Mouse (Mus musculus): ENCODE results near the gene Acly. TPM values are rescaled to one million over a fixed set of nuclear protein-coding genes. Genes with fewer than 3 reads are reported as not detected.

Acly gene
- polyA plus RNA-seq, 2 experiments: 118 to 159 TPM

DNA sequence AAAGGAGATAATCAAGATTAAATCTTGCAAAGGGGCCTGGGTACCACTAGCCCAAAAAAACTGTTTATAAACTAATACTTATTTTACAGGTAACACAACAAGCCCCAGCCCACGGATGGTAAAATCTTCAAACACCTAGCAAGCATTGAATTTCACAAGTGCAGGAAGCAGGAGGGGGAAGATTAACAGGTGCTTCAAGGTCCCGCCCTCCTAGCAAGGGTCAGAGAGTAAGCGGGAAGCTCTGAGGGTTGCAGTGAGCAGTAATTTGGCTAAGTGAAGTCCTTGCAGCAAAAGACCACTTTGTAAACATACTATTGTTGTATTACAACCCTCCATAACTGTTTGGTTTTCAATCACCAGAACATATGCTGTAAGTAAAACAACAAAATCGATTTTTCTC is 70.6 kb downstream of the Acly start:
- Histone ChIP-seq H3K36me3 (ENCODE audit: control insufficient read depth, insufficient read depth, low read length) (peaks cover 29% of the 10 kb centered on the region), H3K4me1 (ENCODE audit: control insufficient read depth, insufficient read depth, low read length) (no peaks in the 10 kb centered on the region), H3K4me3 (replicated peaks; ENCODE audit: low read length) (no peak overlapping the region), H3K4me2 (replicated peaks; ENCODE audit: low read depth, low read length, severe bottlenecking) (no peak overlapping the region), H3K9ac (ENCODE audit: low read depth, low read length, severe bottlenecking) (no peak overlapping the region), H3K27me3 (ENCODE audit: control insufficient read depth, insufficient read depth, low read length) (no peaks in the 10 kb centered on the region), H3K9me3 (ENCODE audit: control insufficient read depth, low read length) (no peaks in the 10 kb centered on the region), H3K27ac (replicated peaks; ENCODE audit: low read depth, low read length) (no peak overlapping the region)
- ATAC-seq (ENCODE audit: low FRiP score, low read depth) (no peak), DNase-seq (ENCODE audit: low spot score) (no peak)
- no peak for TF ChIP-seq POLR2A (IDR thresholded peaks at IDR 0.05; ENCODE audit: borderline replicate concordance, extremely low read depth, insufficient read depth, insufficient read length)
- WGBS: 67% methylated on average over 4 of the region's 4 CpGs

DNA sequence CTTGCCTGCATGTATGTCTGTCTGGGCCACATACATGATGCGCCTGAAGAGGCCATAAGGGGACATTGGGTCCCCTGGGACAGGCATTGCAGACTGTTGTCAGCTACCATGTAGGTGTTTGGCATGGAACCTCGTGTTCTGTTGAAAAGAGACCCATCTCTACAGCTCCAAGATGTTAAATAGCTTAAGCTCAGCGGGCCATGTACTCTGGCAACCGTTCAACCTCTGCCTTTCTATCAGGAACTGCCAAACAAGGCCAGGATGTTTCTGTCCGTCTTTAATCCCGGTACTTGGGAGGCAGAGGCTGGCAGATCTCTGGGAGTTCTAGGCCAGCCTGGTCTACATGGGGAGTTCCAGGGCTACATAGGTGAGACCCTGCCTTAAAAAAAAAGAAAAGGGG is 85.2 kb downstream of the Acly start:
- no peak for DNase-seq (ENCODE audit: low spot score)
- H3K4me2 ChIP-seq (replicated peaks; ENCODE audit: low read depth, low read length, severe bottlenecking): no peak overlapping the region
- no peak overlapping the region for H3K9ac ChIP-seq (ENCODE audit: low read depth, low read length, severe bottlenecking)
- H3K4me1 ChIP-seq (ENCODE audit: control insufficient read depth, insufficient read depth, low read length): peaks cover 11% of the 10 kb centered on the region
- WGBS: 88% methylated on average over 6 of the region's 6 CpGs
- no peaks in the 10 kb centered on the region for H3K9me3 ChIP-seq (ENCODE audit: control insufficient read depth, low read length)
- H3K27me3 ChIP-seq (ENCODE audit: control insufficient read depth, insufficient read depth, low read length): no peaks in the 10 kb centered on the region
- no peak for TF ChIP-seq POLR2A (IDR thresholded peaks at IDR 0.05; ENCODE audit: borderline replicate concordance, extremely low read depth, insufficient read depth, insufficient read length)
- ATAC-seq (ENCODE audit: low FRiP score, low read depth): no peak
- H3K36me3 ChIP-seq (ENCODE audit: control insufficient read depth, insufficient read depth, low read length): peaks cover 17% of the 10 kb centered on the region
- no peak overlapping the region for H3K27ac ChIP-seq (replicated peaks; ENCODE audit: low read depth, low read length)
- no peak overlapping the region for H3K4me3 ChIP-seq (replicated peaks; ENCODE audit: low read length)

DNA sequence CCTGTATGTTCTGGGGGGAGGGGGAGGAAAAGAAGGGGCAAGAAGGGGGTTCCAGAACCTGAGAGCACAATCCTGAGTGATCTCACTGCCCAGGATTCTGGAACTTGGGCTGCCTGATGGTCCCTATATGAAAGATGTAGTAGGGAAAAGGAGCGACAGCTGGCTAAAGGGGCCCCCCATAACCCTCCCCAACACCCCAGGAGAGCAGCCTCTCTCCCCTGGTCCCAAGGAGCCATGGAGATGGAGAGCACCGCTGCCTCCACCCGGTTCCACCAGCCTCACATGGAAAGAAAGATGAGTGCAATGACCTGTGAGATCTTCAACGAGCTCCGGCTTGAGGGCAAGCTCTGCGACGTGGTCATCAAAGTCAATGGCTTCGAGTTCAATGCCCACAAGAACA is 86.0 kb downstream of the Acly start, which contains the start of the genes Nt5c3b and Klhl10:
Nt5c3b (minus strand) TSS at position 12 of the 400 bp plus-strand sequence.
Klhl10 (plus strand) TSS at position 121 of the 400 bp plus-strand sequence.
- Histone ChIP-seq H3K9ac (ENCODE audit: low read depth, low read length, severe bottlenecking) (peak within 1 kb of the TSS; percentile 92), H3K9me3 (ENCODE audit: control insufficient read depth, low read length) (no peaks in the 10 kb centered on the region), H3K36me3 (ENCODE audit: control insufficient read depth, insufficient read depth, low read length) (peaks cover 25% of the 10 kb centered on the region), H3K4me3 (replicated peaks; ENCODE audit: low read length) (peak within 1 kb of the TSS; percentile 84), H3K4me2 (replicated peaks; ENCODE audit: low read depth, low read length, severe bottlenecking) (peak within 1 kb of the TSS; percentile 59), H3K27me3 (ENCODE audit: control insufficient read depth, insufficient read depth, low read length) (no peaks in the 10 kb centered on the region), H3K4me1 (ENCODE audit: control insufficient read depth, insufficient read depth, low read length) (peaks cover 11% of the 10 kb centered on the region), H3K27ac (replicated peaks; ENCODE audit: low read depth, low read length) (peak within 1 kb of the TSS; percentile 74)
- ATAC-seq (ENCODE audit: low FRiP score, low read depth) (no peak), DNase-seq (ENCODE audit: low spot score) (no peak)
- WGBS: 83% methylated on average over 8 of the region's 8 CpGs
- no peak for TF ChIP-seq POLR2A (IDR thresholded peaks at IDR 0.05; ENCODE audit: borderline replicate concordance, extremely low read depth, insufficient read depth, insufficient read length)

DNA sequence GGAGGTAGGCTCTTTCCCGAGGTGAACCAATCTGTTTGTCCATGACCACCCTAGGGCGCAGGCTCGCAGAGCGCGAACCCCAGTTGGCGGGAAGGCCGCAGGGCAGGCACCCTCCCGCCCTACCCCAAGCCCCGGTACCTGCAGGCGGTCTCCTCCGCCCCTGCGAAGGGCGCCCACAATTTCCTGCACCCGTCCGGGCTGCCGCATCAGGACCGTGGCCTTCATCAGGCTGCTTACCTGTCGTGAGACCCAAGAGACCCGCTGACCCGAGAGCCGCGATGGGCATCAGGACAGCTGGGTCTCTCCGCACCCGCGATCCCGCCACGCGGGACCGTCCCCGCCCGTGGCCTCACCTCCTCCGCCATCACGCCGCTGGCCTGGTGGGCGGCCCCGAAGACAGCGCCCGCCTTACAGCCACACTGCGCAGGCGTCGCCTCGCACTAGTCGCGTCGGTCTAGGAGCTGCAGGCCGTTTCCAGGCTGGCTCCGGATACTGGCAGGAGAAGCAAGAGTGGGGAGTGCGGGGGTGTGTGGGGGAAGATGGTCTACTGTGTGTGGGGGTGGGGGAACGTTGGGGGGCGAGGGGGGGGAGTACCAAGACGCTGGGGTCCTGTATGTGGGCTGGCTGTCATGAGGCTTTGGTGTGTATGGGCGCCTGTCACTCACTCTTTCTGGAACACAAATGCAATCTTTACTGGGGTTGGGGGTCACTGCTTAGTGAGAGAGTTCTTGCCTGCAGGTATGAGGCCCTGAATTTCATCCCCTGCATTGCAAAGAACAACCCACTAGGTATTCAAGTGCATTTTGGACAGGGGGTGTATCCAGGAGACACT is 86.9 kb downstream of the Acly start:
- 1% methylated on average over 46 of the region's 52 CpGs for WGBS
- Histone ChIP-seq H3K4me3 (replicated peaks; ENCODE audit: low read length) (peak overlapping the region; percentile 84), H3K4me2 (replicated peaks; ENCODE audit: low read depth, low read length, severe bottlenecking) (peak overlapping the region; percentile 59), H3K36me3 (ENCODE audit: control insufficient read depth, insufficient read depth, low read length) (peaks cover 32% of the 10 kb centered on the region), H3K9ac (ENCODE audit: low read depth, low read length, severe bottlenecking) (peak overlapping the region; percentile 92), H3K27ac (replicated peaks; ENCODE audit: low read depth, low read length) (peak overlapping the region; percentile 74), H3K27me3 (ENCODE audit: control insufficient read depth, insufficient read depth, low read length) (no peaks in the 10 kb centered on the region), H3K4me1 (ENCODE audit: control insufficient read depth, insufficient read depth, low read length) (peaks cover 11% of the 10 kb centered on the region), H3K9me3 (ENCODE audit: control insufficient read depth, low read length) (no peaks in the 10 kb centered on the region)
- TF ChIP-seq POLR2A (IDR thresholded peaks at IDR 0.05; ENCODE audit: borderline replicate concordance, extremely low read depth, insufficient read depth, insufficient read length): peak; percentile 95; the same call in 1 of the 2 replicates
- ATAC-seq (ENCODE audit: low FRiP score, low read depth) (peak; percentile 97), DNase-seq (ENCODE audit: low spot score) (peak; percentile 86)

DNA sequence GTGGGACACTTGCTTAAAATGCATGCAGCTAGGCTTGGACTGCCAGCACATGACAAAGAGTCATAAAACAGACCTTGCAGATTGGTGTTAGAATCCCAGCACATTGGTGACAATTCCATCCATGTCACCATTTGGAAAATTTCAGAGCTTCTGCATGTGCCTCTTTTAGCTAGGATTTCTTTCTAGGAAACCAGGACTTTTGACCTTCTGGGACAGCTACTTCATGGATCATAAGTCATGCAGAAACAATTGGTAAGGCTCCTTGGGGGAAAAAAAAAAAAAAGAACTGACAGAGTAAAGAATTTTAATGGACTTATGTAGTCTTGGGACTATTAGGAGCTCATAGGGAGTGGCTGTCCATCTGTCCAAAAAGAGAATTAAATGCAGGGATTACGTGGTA is 89.9 kb downstream of the Acly start:
- H3K4me1 ChIP-seq (ENCODE audit: control insufficient read depth, insufficient read depth, low read length): peaks cover 11% of the 10 kb centered on the region
- no peak overlapping the region for H3K9ac ChIP-seq (ENCODE audit: low read depth, low read length, severe bottlenecking)
- no peak overlapping the region for H3K27ac ChIP-seq (replicated peaks; ENCODE audit: low read depth, low read length)
- no peak for DNase-seq (ENCODE audit: low spot score)
- H3K27me3 ChIP-seq (ENCODE audit: control insufficient read depth, insufficient read depth, low read length): no peaks in the 10 kb centered on the region
- ATAC-seq (ENCODE audit: low FRiP score, low read depth): no peak
- no peak overlapping the region for H3K4me2 ChIP-seq (replicated peaks; ENCODE audit: low read depth, low read length, severe bottlenecking)
- no peaks in the 10 kb centered on the region for H3K9me3 ChIP-seq (ENCODE audit: control insufficient read depth, low read length)
- no peak for TF ChIP-seq POLR2A (IDR thresholded peaks at IDR 0.05; ENCODE audit: borderline replicate concordance, extremely low read depth, insufficient read depth, insufficient read length)
- WGBS: 90% methylated on average over 1 of the region's 1 CpGs
- H3K36me3 ChIP-seq (ENCODE audit: control insufficient read depth, insufficient read depth, low read length): peaks cover 55% of the 10 kb centered on the region
- no peak overlapping the region for H3K4me3 ChIP-seq (replicated peaks; ENCODE audit: low read length)

Data from limb, embryonic 14.5 days (tissue).